Mouse (Mus musculus): ENCODE data around the gene Gm19345. TPM values are rescaled to one million over a fixed set of nuclear protein-coding genes. Genes with fewer than 3 reads are reported as not detected.

Gm19345 gene
- polyA plus RNA-seq, 1 experiment, result not detected

DNA sequence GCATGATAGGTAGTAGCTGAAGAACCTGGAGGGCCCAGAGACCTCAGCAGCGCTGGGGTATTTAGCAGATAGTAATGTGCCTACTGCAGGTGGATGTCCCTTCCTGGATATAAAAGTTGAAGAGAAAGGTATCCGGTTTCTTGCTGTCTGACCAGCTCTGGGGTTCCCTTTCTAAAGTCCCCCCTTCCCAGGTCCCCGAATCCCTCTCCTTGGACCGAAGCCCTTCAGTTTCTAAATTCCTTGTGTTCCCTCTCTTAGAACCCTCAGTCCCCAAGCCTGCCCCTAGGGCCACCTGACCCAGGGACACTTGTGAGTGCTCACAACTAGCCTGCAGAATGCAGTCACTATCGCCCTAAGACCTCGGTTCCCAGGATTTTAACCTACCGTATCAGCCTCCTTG is 30.2 kb upstream of the Gm19345 start:
- peak overlapping the region; percentile 87 for H3K4me3 ChIP-seq (ENCODE audit: insufficient read depth, low read depth, low read length)
- H3K27ac ChIP-seq (replicated peaks; ENCODE audit: low read depth, low read length), result peak overlapping the region; percentile 79; the same call in 1 of the 2 replicates
- H3K4me1 ChIP-seq (ENCODE audit: control insufficient read depth, insufficient read depth, insufficient read length, low read length), result peaks cover 43% of the 10 kb centered on the region

DNA sequence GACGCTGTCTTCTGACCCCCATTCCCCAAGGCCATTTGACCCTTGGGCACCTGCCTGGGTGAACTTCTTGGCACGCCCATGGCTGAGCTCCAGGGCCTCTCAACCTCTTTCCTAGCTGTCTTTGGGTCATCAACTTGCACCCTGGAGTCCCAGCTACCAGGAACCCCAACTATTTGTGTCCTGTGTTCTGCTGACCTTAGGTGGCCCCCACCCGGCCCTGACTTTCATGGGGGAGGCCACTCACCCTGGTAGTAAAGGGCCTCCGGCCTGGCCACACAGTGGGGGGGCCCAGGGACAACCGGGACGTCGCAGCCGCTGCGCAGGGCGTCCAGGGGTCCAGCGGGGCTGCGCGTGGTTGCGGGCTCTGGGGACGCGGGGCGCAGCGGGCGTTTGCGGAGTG is 29.6 kb upstream of the Gm19345 start:
- Histone ChIP-seq H3K27ac (replicated peaks; ENCODE audit: low read depth, low read length) (peak overlapping the region; percentile 79), H3K4me3 (ENCODE audit: insufficient read depth, low read depth, low read length) (peak overlapping the region; percentile 87), H3K4me1 (ENCODE audit: control insufficient read depth, insufficient read depth, insufficient read length, low read length) (peaks cover 38% of the 10 kb centered on the region)

DNA sequence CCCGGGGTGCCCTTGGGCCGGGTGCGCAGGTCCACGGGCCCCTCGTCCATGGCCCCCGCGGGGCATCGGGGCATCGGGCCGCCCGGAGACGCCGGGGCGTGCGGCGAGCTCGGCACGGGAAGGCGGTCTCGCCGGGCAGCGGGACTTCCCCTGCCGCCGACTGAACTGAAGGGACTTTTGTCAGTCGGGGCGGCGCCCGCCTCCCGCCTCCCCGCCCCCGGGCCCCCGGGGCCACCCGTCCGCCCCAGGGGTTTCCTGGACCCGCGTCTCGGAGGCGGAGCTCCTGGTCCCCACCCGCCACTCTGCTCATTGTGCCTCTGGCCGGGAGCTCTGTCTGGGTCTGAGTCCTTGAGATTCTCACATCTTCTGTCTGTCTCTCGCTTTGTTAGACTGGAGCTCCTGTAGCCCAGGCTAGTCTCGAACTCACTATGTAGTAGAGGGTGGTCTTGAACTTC is 29.2 kb upstream of the Gm19345 start, which contains the start of gene Bcl3:
Gene Bcl3 (minus strand): TSS at position 167 of the 455 bp plus-strand sequence.
- Histone ChIP-seq H3K4me1 (ENCODE audit: control insufficient read depth, insufficient read depth, insufficient read length, low read length) (peaks cover 34% of the 10 kb centered on the region), H3K4me3 (ENCODE audit: insufficient read depth, low read depth, low read length) (peak within 1 kb of the TSS; percentile 87)

DNA sequence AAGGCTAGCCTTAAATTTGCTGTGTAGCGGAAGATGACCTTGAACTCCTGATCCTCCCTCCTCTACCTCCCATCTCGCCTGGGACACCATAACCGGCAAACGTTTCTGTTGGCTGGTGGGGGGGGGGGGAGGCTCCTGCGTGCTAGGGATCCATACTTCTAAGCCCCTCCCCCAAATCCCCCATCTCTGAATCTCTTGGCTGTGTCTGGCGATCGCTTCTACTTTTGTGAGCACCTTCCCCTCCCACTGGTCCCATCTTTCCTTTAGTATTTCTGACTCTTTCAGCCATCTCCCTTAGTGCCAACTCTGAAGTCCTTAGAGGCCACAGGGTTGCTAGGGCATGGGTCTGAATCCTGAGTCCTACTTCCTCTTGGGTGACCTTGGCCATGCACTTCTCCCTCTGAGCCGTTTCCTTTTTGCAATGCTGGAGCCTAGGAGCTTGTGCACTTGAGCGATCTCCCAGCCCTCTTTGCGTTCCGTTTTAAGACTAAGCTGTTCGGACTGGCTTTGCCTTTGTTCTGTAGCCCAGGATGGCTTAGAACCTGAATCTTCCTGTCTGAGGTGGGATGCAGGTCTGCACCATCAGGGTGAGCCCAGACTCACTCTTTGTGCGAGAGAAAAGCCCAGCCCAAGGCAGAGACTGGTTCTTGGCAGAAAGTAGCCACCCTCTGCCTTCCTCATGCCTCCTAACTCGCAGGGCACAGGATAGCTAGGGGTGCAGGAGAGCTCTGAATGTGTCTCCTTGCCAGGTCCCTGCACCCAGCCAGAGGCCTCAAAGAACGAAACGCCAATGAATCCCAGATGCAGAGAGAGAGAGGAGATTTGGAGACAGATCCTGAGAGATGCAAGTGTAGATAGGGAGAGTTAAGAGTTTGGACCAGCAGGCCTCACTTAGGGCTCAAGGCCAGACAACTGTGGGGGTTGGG is 28.3 kb upstream of the Gm19345 start:
- Histone ChIP-seq H3K4me1 (ENCODE audit: control insufficient read depth, insufficient read depth, insufficient read length, low read length) (peaks cover 27% of the 10 kb centered on the region), H3K4me3 (ENCODE audit: insufficient read depth, low read depth, low read length) (peak overlapping the region; percentile 87; the same call in 1 of the 2 replicates), H3K27ac (replicated peaks; ENCODE audit: low read depth, low read length) (peak overlapping the region; percentile 95)

More for the DNA sequence above, 29.2 kb upstream of the Gm19345 start, which contains the start of gene Bcl3:
- H3K27ac ChIP-seq (replicated peaks; ENCODE audit: low read depth, low read length), result peak within 1 kb of the TSS; percentile 95

DNA sequence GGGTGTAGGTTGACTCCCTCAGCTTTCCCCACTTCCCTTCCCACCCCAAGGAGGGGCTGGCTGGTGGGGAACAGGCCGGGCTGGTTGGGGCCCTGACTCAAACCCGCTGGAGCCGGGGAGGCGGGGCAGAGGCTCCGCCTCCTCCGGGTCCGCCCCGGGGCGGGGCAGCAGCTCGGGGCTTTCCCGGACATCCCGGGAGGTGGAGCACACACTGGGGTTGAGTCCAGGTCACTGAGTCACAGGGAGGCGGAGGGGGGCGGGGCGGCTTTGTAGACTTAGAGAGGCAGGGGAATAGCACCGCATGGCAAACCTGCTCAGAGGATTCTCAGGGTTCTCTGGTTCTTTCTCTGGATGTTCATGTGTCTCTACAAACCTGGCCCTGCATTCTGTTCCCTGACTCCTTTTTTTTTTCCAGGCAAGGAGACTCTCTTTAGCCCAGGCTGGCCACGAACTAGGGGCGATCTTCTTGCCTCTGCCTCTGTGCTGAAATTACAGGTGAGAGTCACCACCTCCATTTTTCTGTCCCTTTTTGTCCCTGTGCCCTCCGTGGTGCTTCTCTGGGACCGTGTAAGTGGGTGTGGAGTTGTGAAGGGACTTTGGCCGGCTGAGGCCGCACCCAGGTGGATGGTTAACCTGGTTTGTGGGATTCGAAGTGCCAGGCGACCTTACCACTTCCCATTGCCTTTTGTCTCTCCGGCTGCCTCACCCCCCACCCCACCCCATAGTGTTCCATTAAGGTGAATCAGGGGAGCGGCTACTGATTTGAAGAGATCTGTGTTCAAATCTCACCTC is 27.4 kb upstream of the Gm19345 start:
- Histone ChIP-seq H3K4me1 (ENCODE audit: control insufficient read depth, insufficient read depth, insufficient read length, low read length) (peaks cover 25% of the 10 kb centered on the region), H3K27ac (replicated peaks; ENCODE audit: low read depth, low read length) (peak overlapping the region; percentile 95)

DNA sequence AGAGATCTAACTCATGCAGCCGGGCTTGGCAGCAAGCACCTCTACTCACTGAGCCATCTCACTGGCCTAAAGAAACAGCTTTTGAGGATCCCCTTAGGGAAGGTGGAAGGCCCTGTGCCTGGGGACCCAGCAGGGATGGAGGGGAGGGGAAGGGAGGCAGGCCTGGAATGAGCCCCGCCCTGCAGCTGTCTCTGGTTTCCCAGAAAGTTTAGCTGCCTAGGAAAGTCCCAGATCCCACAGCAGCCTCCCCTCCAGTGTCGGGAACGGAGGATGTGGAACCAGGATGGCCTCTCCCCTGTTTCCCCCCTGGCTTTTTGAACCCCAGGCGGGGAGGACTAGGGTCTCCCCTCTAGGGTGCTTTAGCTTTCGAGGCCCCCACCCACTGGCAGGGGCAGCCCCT is 25.0 kb upstream of the Gm19345 start:
- Histone ChIP-seq H3K27ac (replicated peaks; ENCODE audit: low read depth, low read length) (no peak overlapping the region), H3K4me1 (ENCODE audit: control insufficient read depth, insufficient read depth, insufficient read length, low read length) (peaks cover 29% of the 10 kb centered on the region), H3K4me3 (ENCODE audit: insufficient read depth, low read depth, low read length) (no peak overlapping the region)

More for the DNA sequence above, 27.4 kb upstream of the Gm19345 start:
- no peak overlapping the region for H3K4me3 ChIP-seq (ENCODE audit: insufficient read depth, low read depth, low read length)

DNA sequence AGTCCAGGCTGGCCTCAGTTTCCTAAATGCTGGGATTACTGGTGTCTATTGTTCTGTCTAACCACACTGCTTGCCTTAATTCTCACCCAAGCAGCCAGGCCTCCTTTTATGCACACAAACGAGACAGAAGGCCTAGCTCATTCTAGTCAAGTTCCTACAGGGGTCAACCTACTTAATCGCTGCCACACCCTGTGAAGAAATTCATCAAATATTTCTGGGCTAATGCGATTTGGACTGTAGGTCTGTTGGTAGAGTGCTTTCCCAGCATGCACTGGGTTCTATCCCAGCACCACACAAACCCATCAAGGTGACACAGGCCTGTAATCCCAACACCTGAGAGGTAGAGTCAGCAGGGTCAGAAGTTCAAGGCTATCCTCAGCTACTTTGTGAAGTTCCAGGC is 22.1 kb upstream of the Gm19345 start:
- peaks cover 14% of the 10 kb centered on the region for H3K4me1 ChIP-seq (ENCODE audit: control insufficient read depth, insufficient read depth, insufficient read length, low read length)
- H3K27ac ChIP-seq (replicated peaks; ENCODE audit: low read depth, low read length), result no peak overlapping the region
- H3K4me3 ChIP-seq (ENCODE audit: insufficient read depth, low read depth, low read length), result no peak overlapping the region

DNA sequence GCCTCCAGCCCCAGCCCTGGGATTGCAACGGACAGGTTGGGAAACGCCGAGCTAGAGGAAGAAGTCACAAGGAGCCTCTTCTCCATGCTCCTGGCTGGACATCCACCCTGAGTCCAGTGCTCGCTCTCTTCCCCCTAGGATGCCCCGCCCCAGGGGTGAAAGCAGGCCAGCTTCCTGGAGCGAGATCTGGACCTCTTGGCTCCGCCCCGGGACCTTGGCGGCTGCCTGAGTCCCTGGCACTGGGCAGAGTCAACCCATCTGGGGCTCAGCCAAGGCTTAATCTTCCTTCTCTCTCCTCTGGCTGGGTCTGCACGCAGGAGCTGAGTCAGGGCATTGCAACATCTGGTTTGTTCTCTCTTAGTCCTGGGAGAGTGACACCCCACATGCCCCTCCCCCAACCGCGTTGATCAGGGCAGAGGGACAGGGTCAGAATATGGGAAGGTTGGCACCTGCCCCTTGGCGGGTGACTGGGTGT is 21.1 kb upstream of the Gm19345 start:
- H3K27ac ChIP-seq (replicated peaks; ENCODE audit: low read depth, low read length), result peak overlapping the region; percentile 21
- H3K4me1 ChIP-seq (ENCODE audit: control insufficient read depth, insufficient read depth, insufficient read length, low read length), result peaks cover 12% of the 10 kb centered on the region
- H3K4me3 ChIP-seq (ENCODE audit: insufficient read depth, low read depth, low read length), result no peak overlapping the region

DNA sequence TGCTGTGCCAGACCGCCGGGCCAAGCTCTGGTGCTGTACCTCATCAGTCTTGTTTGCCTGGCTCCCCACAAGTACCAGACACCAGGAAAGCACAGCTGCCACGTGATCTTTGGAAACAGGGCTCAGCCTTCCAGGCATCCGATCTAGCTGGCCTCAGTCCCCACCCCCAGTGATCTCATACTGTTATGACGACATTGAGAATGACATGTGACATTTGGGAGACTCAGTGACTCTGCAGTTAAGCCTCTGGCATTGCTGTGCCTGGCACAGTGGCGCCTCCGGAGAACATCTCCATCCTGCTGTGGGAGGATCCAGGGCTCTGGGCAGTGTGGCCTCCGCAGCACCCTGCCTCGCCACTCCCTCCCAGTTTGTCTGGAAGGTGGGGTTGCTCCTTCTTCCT is 20.0 kb upstream of the Gm19345 start:
- H3K27ac ChIP-seq (replicated peaks; ENCODE audit: low read depth, low read length), result no peak overlapping the region
- peaks cover 10% of the 10 kb centered on the region for H3K4me1 ChIP-seq (ENCODE audit: control insufficient read depth, insufficient read depth, insufficient read length, low read length)

DNA sequence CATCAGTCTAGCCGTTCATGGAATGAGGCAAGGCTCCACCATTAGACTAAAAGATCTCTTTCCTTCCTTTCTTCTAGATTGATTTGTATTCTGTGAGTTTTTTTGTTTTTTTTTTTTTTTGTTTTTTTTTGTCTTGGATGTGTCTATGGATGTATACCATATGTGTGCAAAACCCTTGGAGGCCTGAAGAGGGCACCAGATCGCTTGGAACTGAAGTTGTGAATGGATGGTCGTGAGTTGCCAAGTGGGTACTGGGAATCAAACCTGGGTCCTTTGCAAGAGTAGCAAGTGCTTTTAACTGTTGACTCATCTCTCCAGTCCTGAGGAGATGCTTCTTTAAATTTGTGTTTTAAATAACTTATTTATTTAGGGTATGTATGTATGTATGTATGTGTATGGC is 17.7 kb upstream of the Gm19345 start:
- H3K4me3 ChIP-seq (ENCODE audit: insufficient read depth, low read depth, low read length), result no peak overlapping the region
- peaks cover 10% of the 10 kb centered on the region for H3K4me1 ChIP-seq (ENCODE audit: control insufficient read depth, insufficient read depth, insufficient read length, low read length)
- H3K27ac ChIP-seq (replicated peaks; ENCODE audit: low read depth, low read length), result no peak overlapping the region

More for the DNA sequence above, 20.0 kb upstream of the Gm19345 start:
- H3K4me3 ChIP-seq (ENCODE audit: insufficient read depth, low read depth, low read length), result no peak overlapping the region

DNA sequence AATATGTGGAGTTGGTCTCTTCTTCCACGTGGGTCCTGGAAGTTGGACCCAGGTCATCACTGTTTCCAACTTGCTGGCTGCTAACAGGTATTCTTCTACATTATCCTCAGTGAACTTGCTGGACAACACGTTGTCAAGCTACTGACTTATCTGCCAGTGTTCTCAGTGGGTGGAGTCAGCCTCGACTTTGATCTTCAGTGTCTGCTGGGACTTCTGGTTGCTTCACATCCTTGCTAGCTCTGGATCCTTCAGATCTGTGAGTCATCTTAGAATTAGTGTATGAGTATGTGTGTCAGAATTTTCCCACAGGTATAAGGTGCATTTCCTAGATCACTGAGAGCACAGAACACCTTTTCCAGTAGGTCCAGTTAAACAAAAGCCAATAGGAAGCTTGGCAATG is 15.0 kb upstream of the Gm19345 start:
- H3K4me3 ChIP-seq (ENCODE audit: insufficient read depth, low read depth, low read length), result no peak overlapping the region
- no peak overlapping the region for H3K27ac ChIP-seq (replicated peaks; ENCODE audit: low read depth, low read length)
- H3K4me1 ChIP-seq (ENCODE audit: control insufficient read depth, insufficient read depth, insufficient read length, low read length), result no peaks in the 10 kb centered on the region

DNA sequence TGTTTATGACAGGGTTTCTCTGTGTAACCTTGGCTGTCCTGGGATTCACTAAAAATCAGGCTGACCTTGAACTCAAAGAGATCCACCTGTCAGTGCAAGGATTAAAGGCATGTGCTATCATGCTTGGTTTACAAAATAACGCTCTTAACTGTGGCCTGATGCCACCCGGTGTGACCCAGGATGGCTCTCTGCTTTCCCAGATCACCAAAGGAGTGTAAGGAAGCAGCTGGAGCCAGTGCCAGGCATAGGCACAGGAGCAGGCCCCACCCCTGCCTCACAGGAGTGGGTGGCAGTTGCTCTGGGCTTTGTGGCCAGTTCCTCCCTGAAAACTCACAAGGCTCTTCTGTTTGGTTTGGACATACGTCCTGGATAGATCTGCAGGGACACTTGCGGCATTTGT is 11.4 kb upstream of the Gm19345 start:
- H3K27ac ChIP-seq (replicated peaks; ENCODE audit: low read depth, low read length), result no peak overlapping the region
- H3K4me1 ChIP-seq (ENCODE audit: control insufficient read depth, insufficient read depth, insufficient read length, low read length), result no peaks in the 10 kb centered on the region
- H3K4me3 ChIP-seq (ENCODE audit: insufficient read depth, low read depth, low read length), result no peak overlapping the region

DNA sequence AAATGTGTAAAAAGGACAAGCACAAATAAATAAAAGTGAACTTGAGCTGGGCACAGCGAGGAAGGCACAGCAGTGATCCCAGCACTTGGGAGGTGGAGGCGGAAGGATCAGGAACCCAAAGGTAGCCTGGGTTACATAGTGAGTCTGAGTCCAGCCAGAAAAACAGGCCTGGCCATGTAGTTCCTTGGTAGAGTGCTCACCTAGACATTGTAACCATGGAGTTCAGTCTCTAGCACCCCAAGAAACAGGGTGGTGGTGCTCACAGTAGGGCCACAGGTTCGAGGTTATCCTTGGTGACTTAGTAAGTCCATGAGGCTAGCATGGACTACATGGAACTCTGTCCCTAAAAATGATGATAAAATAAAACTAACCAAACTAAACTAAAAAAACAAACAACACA is 10.9 kb upstream of the Gm19345 start:
- Histone ChIP-seq H3K27ac (replicated peaks; ENCODE audit: low read depth, low read length) (no peak overlapping the region), H3K4me1 (ENCODE audit: control insufficient read depth, insufficient read depth, insufficient read length, low read length) (no peaks in the 10 kb centered on the region), H3K4me3 (ENCODE audit: insufficient read depth, low read depth, low read length) (no peak overlapping the region)

DNA sequence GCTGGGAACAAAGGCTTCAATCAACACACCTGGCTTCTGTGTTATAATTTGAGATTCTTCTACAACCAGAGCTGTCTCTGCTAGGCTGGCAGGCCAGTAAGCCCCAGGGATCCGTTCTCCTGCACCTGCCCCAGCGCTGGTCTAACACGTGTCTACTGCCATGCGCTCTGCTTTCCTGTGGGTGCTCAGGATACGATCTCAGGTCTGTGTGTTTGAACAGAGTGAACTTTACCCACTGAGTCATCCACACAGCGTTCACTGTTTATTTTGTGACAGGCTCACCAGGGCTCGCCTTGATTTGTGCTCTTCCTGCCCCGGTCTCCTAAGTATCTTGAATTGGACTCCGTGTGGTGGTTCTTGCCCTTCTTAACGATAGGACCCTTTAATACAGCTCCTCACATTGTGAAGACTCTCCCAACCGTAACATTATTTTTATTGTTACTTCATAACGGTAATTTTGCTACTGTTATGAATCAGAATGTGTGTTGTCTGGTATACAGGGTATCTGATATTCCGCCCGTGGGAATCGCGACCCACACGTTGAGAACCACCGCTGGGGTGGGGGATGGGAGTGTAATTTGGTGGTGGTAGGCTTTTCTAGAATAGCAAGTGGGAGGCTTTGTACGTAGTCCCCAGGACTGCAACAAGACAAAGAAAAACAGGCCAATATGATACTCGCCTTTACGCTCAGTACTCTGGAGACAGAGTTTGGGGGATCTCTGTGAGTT is 10.0 kb upstream of the Gm19345 start:
- no peak overlapping the region for H3K27ac ChIP-seq (replicated peaks; ENCODE audit: low read depth, low read length)

More for the DNA sequence above, 10.0 kb upstream of the Gm19345 start:
- Histone ChIP-seq H3K4me3 (ENCODE audit: insufficient read depth, low read depth, low read length) (no peak overlapping the region), H3K4me1 (ENCODE audit: control insufficient read depth, insufficient read depth, insufficient read length, low read length) (no peaks in the 10 kb centered on the region)

All from brown adipose tissue, adult 24 weeks (tissue).